Mouse (Mus musculus) MEL (cell line): ENCODE measurements around the gene H13. TPM values are rescaled to one million over a fixed set of nuclear protein-coding genes. Genes with fewer than 3 reads are reported as not detected.

Experiments
- DNase-seq: peaks from one replicate; pipeline ENCODE4 v3.0.0; 2011; ENCODE audit warnings: low read depth, low spot score
- H3K27ac ChIP-seq: 2 replicates; pipeline ENCODE4 v1.5.1; 2012; ENCODE audit warnings: low read depth, mild to moderate bottlenecking, control low read depth, low read length, moderate library complexity; ENCODE audit not compliant: control insufficient read depth
- H3K27me3 ChIP-seq, 2 experiments: fragments of 150-350 bp in 1 of 2; sonication (generic) in 1 of 2; 2 replicates each; pipeline ENCODE4 v1.6.1; 2012; ENCODE audit warnings: low read length in 2 of 2, mild to moderate bottlenecking in 2 of 2, improper control_type of control experiment in 1 of 2, moderate library complexity in 1 of 2; ENCODE audit not compliant: insufficient read depth in 2 of 2, control insufficient read depth in 1 of 2
- H3K36me3 ChIP-seq, 2 experiments: 2 replicates each; pipeline ENCODE4 v1.6.1; 2012 to 2014; ENCODE audit warnings: low read length in 2 of 2, improper control_type of control experiment in 1 of 2, inconsistent platforms in 1 of 2, mild to moderate bottlenecking in 1 of 2; ENCODE audit not compliant: insufficient read depth in 2 of 2, control insufficient read depth in 1 of 2
- H3K4me1 ChIP-seq, 2 experiments: fragments of 150-350 bp in 1 of 2; sonication (generic) in 1 of 2; 2 replicates each; pipeline ENCODE4 v1.6.1; 2012; ENCODE audit warnings: low read length in 2 of 2, improper control_type of control experiment in 1 of 2, mild to moderate bottlenecking in 1 of 2; ENCODE audit not compliant: insufficient read depth in 2 of 2, control insufficient read depth in 1 of 2
- H3K4me3 ChIP-seq, 2 experiments: fragments of 150-350 bp in 1 of 2; sonication (generic) in 1 of 2; 2 replicates each; pipeline ENCODE4 v1.5.1; 2012; ENCODE audit warnings: low read depth in 2 of 2, low read length in 2 of 2, mild to moderate bottlenecking in 2 of 2, moderate library complexity in 2 of 2, control low read depth in 1 of 2, improper control_type of control experiment in 1 of 2; ENCODE audit not compliant: control insufficient read depth in 1 of 2, insufficient read depth in 1 of 2
- H3K79me2 ChIP-seq: 2 replicates; pipeline ENCODE4 v1.6.1; 2012; ENCODE audit warnings: mild to moderate bottlenecking, low read length, moderate library complexity; ENCODE audit not compliant: control insufficient read depth, poor library complexity, insufficient read depth
- H3K9ac ChIP-seq: 2 replicates; pipeline ENCODE4 v1.6.1; 2012; ENCODE audit warnings: low read depth, mild to moderate bottlenecking, control low read depth, low read length, moderate library complexity; ENCODE audit not compliant: control insufficient read depth, poor library complexity, severe bottlenecking
- H3K9me3 ChIP-seq: fragments of 150-350 bp; sonication (generic); replicated peaks from 2 replicates; pipeline ENCODE4 v1.6.1; 2012; ENCODE audit warnings: mild to moderate bottlenecking, low read length, improper control_type of control experiment, moderate library complexity; ENCODE audit not compliant: insufficient read depth
- BHLHE40 ChIP-seq: IDR thresholded peaks from 2 replicates; pipeline ENCODE4 v1.6.1; 2012; ENCODE audit warnings: low read depth, mild to moderate bottlenecking, inconsistent platforms, low read length, improper control_type of control experiment, borderline replicate concordance
- CHD2 ChIP-seq: IDR thresholded peaks from 2 replicates; pipeline ENCODE4 v1.6.1; 2011; ENCODE audit warnings: low read length, improper control_type of control experiment
- ELF1 ChIP-seq: IDR thresholded peaks from 2 replicates; pipeline ENCODE4 v1.6.1; 2014; ENCODE audit warnings: low read depth, mild to moderate bottlenecking, inconsistent platforms, low read length, improper control_type of control experiment, moderate library complexity
- EP300 ChIP-seq, 2 experiments: IDR thresholded peaks; 2 replicates each; pipeline ENCODE4 v1.6.1; 2011; ENCODE audit warnings: improper control_type of control experiment in 2 of 2, low read length in 2 of 2, low read depth in 1 of 2, mild to moderate bottlenecking in 1 of 2
- ETS1 ChIP-seq: IDR thresholded peaks from 2 replicates; pipeline ENCODE4 v1.6.1; 2012; ENCODE audit warnings: low read depth, mild to moderate bottlenecking, inconsistent platforms, low read length, improper control_type of control experiment, moderate library complexity
- GABPA ChIP-seq: IDR thresholded peaks from 2 replicates; pipeline ENCODE4 v1.6.1; 2012; ENCODE audit warnings: low read depth, mild to moderate bottlenecking, inconsistent platforms, low read length, improper control_type of control experiment, moderate library complexity
- HCFC1 ChIP-seq: IDR thresholded peaks from 2 replicates; pipeline ENCODE4 v1.6.1; 2012; ENCODE audit warnings: low read depth, mild to moderate bottlenecking, inconsistent platforms, low read length, improper control_type of control experiment, moderate library complexity
- JUND ChIP-seq: IDR thresholded peaks from 2 replicates; pipeline ENCODE4 v1.6.1; 2011; ENCODE audit warnings: low read depth, mild to moderate bottlenecking, improper control_type of control experiment, low read length
- KAT2A ChIP-seq: conservative IDR thresholded peaks from 2 replicates; pipeline ENCODE4 v1.6.1; 2012; ENCODE audit warnings: low read depth, low read length, improper control_type of control experiment, inconsistent platforms
- MAFK ChIP-seq: IDR thresholded peaks from 2 replicates; pipeline ENCODE4 v1.6.1; 2011; ENCODE audit warnings: low read depth, mild to moderate bottlenecking, low read length, improper control_type of control experiment, borderline replicate concordance
- MEF2A ChIP-seq: IDR thresholded peaks from 2 replicates; pipeline ENCODE4 v1.6.1; 2014; ENCODE audit warnings: low read depth, mild to moderate bottlenecking, inconsistent platforms, low read length, improper control_type of control experiment; ENCODE audit not compliant: poor library complexity, insufficient replicate concordance, severe bottlenecking; ENCODE audit errors: extremely low read depth
- MXI1 ChIP-seq: IDR thresholded peaks from 2 replicates; pipeline ENCODE4 v1.6.1; 2011; ENCODE audit warnings: mild to moderate bottlenecking, low read depth, low read length, improper control_type of control experiment
- MYB ChIP-seq: IDR thresholded peaks from 2 replicates; pipeline ENCODE4 v1.6.1; 2011; ENCODE audit warnings: mild to moderate bottlenecking, low read depth, low read length, improper control_type of control experiment
- NRF1 ChIP-seq: IDR thresholded peaks from 2 replicates; pipeline ENCODE4 v1.6.1; 2014; ENCODE audit warnings: low read depth, mild to moderate bottlenecking, inconsistent platforms, low read length, improper control_type of control experiment, moderate library complexity; ENCODE audit not compliant: poor library complexity, insufficient read depth, severe bottlenecking
- POLR2A ChIP-seq, 2 experiments: IDR thresholded peaks; 2 replicates each; pipeline ENCODE4 v1.6.1; 2011 to 2012; ENCODE audit warnings: low read length in 2 of 2, mild to moderate bottlenecking in 2 of 2, control low read depth in 1 of 2, improper control_type of control experiment in 1 of 2, low read depth in 1 of 2, moderate library complexity in 1 of 2; ENCODE audit not compliant: control insufficient read depth in 1 of 2, insufficient read depth in 1 of 2, poor library complexity in 1 of 2
- POLR2AphosphoS2 ChIP-seq: IDR thresholded peaks from 2 replicates; pipeline ENCODE4 v1.6.1; 2011; ENCODE audit warnings: low read length, improper control_type of control experiment
- POLR2AphosphoS5 ChIP-seq: IDR thresholded peaks from 2 replicates; pipeline ENCODE4 v1.6.1; 2012; ENCODE audit warnings: low read depth, borderline replicate concordance, mild to moderate bottlenecking, inconsistent platforms, low read length, moderate library complexity, mixed read lengths
- RAD21 ChIP-seq: IDR thresholded peaks from 2 replicates; pipeline ENCODE4 v1.6.1; 2011; ENCODE audit warnings: mild to moderate bottlenecking, low read depth, low read length, improper control_type of control experiment
- SIN3A ChIP-seq: IDR thresholded peaks from 2 replicates; pipeline ENCODE4 v1.6.1; 2012; ENCODE audit warnings: low read length, improper control_type of control experiment, inconsistent platforms
- SMC3 ChIP-seq: IDR thresholded peaks from 2 replicates; pipeline ENCODE4 v1.6.1; 2011; ENCODE audit warnings: low read depth, low read length, improper control_type of control experiment
- USF1 ChIP-seq: IDR thresholded peaks from 2 replicates; pipeline ENCODE4 v1.6.1; 2014; ENCODE audit warnings: low read depth, mild to moderate bottlenecking, inconsistent platforms, low read length, improper control_type of control experiment, moderate library complexity
- USF2 ChIP-seq, 2 experiments: IDR thresholded peaks; 2 replicates each; pipeline ENCODE4 v1.6.1; 2011 to 2012; ENCODE audit warnings: improper control_type of control experiment in 2 of 2, low read length in 2 of 2, borderline replicate concordance in 1 of 2, inconsistent platforms in 1 of 2, low read depth in 1 of 2, mild to moderate bottlenecking in 1 of 2; ENCODE audit not compliant: insufficient read depth in 1 of 2
- ZC3H11A ChIP-seq: IDR thresholded peaks from 2 replicates; pipeline ENCODE4 v1.6.1; 2012; ENCODE audit warnings: low read depth, mild to moderate bottlenecking, inconsistent platforms, low read length, improper control_type of control experiment
- ZKSCAN1 ChIP-seq: IDR thresholded peaks from 2 replicates; pipeline ENCODE4 v1.6.1; 2012; ENCODE audit warnings: low read depth, mild to moderate bottlenecking, inconsistent platforms, low read length, improper control_type of control experiment, moderate library complexity
- polyA plus RNA-seq, 2 experiments: library from polyadenylated mRNA; stranded (reverse) in 1 of 2; unstranded in 1 of 2; fragments of >175 nt in 1 of 2; fragments of >200 nt in 1 of 2; gene quantifications; 2 replicates each; pipeline versions ENCODE4 v1.2.1 to v1.2.4; 2012; ENCODE audit warnings: low replicate concordance in 2 of 2, low read depth in 1 of 2; ENCODE audit not compliant: insufficient read length in 2 of 2, insufficient read depth in 1 of 2, missing spikeins in 1 of 2
- total RNA-seq: library from RNA; depleted of rRNA; stranded (reverse); fragments of 300-350 nt; gene quantifications from 2 replicates; pipeline ENCODE4 v1.2.3, GENCODE M21; 2012

The H13 gene
- total and polyA plus RNA-seq, 3 experiments = 82.7 to 421 (median 139) TPM

DNA sequence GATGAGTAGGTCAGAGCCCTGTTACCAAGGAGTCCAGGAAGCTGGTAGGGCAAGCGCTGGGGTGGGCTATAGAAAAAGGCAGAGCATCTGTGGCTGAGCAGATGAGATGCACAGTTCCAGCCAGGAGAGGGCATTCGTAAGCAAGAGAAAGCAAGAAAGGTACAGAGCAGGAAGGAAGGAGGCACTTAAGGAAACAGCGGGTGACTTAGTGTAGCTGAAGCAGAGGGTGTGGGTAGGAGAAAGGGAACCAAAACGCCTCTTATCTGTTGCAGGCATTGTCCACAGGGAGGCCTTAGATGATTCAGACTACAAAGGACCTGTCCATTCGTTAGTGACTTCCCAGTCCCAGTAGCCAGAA, 2.4 kb downstream of the H13 start (continued):
- TF ChIP-seq POLR2AphosphoS5 (no peak), SMC3 (peak; percentile 52), BHLHE40 (no peak), ETS1 (peak; percentile 23; the same call in 1 of the 2 replicates), ELF1 (0 out of 2 replicates have a peak, but pooled peaks have one; percentile 24), CHD2 (no peak)

DNA sequence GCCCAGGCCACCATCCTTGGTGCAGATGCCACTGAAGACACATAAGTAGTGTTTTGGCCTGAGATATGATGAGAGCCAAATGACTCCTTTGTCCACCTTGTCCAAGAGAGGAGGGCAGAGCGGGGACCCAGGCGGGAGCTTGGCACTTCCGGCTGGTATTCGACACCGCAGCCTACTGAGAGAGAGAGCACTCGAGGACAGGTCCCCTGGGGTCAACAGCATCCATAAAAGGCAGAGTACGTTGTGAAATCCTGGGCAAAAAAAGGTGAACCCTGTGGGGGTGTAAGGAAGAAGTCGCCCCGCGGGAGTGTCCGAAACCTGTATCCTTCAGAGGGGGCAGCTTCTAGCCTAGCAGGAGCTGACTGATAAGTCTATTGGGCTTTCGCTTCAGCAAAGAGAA, 2.9 kb downstream of the H13 start:
- H3K9me3 ChIP-seq = no peaks in the 10 kb centered on the region
- no peak overlapping the region for H3K4me3 ChIP-seq
- peaks cover 9% of the 10 kb centered on the region in 2 experiments for H3K36me3 ChIP-seq
- H3K27ac ChIP-seq = no peak overlapping the region; the same call in 1 of the 2 replicates
- H3K27me3 ChIP-seq = peaks cover 2 to 3% of the 10 kb centered on the region in 2 experiments; a peak in 2 of 4 replicates
- no peak for DNase-seq
- TF ChIP-seq SMC3 (no peak), MYB (no peak), KAT2A (no peak), SIN3A (no peak), HCFC1 (no peak), USF1 (no peak)
- no peak overlapping the region for H3K9ac ChIP-seq
- H3K79me2 ChIP-seq = peaks cover 35% of the 10 kb centered on the region
- peaks cover 5 to 18% of the 10 kb centered on the region in 2 experiments for H3K4me1 ChIP-seq

DNA sequence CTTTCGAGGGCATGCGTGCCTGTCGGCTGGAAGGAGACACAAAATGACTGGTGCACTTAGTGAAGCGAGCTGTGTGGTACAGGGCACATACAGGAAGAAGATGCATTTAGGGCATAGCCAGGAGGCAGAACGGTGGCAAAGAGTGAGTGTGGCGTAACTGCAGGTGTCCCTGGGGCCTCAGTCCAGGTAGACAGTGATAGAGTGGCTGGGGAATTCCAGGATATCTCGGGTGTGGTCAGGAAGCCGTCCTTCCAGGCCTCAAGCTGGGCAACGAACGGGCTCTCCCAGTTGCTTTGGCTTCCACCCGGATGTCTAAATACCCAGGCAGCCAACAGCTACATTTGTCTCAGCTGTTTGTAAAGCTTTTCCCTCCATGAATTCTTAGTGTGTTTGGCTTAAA, 4.9 kb downstream of the H13 start:
- no peak for DNase-seq
- H3K27ac ChIP-seq = no peak overlapping the region
- H3K27me3 ChIP-seq = no peaks in the 10 kb centered on the region
- H3K9ac ChIP-seq = no peak overlapping the region
- H3K4me1 ChIP-seq = peaks cover 5 to 18% of the 10 kb centered on the region in 2 experiments
- peaks cover 9 to 11% of the 10 kb centered on the region in 2 experiments for H3K36me3 ChIP-seq
- H3K79me2 ChIP-seq = peaks cover 35% of the 10 kb centered on the region
- H3K4me3 ChIP-seq = no peak overlapping the region
- TF ChIP-seq MAFK = no peak
- TF ChIP-seq MYB = no peak
- TF ChIP-seq USF2 (IDR thresholded peaks at IDR 0.05; ENCODE audit: borderline replicate concordance in 1 of 2, insufficient read depth in 1 of 2, low read depth in 1 of 2, low read length in 2 of 2) = no peak
- TF ChIP-seq MEF2A = no peak
- no peak for TF ChIP-seq MXI1
- no peak for TF ChIP-seq ZKSCAN1
- TF ChIP-seq JUND = no peak
- no peak for TF ChIP-seq CHD2
- TF ChIP-seq GABPA = no peak
- TF ChIP-seq POLR2A (IDR thresholded peaks at IDR 0.05; ENCODE audit: control insufficient read depth in 1 of 2, insufficient read depth in 1 of 2, low read depth in 1 of 2, low read length in 2 of 2, poor library complexity in 1 of 2) = no peak
- TF ChIP-seq ETS1 = no peak
- no peak for TF ChIP-seq NRF1
- no peak for TF ChIP-seq POLR2AphosphoS2
- TF ChIP-seq EP300 (IDR thresholded peaks at IDR 0.05; ENCODE audit: low read depth in 1 of 2, low read length in 2 of 2) = no peak
- no peak for TF ChIP-seq RAD21
- no peak for TF ChIP-seq ZC3H11A
- TF ChIP-seq, all 39 proteins: peak for 0
- H3K9me3 ChIP-seq = no peaks in the 10 kb centered on the region
